Mouse (Mus musculus): Measurements from ENCODE around the gene Tnni1.
A peak's percentile ranks its signal among the peaks of the same experiment; 100 is the strongest.

The Tnni1 gene

GRCm38 (mm10) chr1:135778780-135779535, at the start of gene Tnni1:
Gene Tnni1, plus strand, starts transcription at chr1:135779434.
- no peaks in the 10 kb centered on the region for H3K9me3 ChIP-seq (ENCODE audit: low read length)
- H3K4me1 ChIP-seq (replicated peaks; ENCODE audit: low read depth, low read length) = peaks cover 32% of the 10 kb centered on the region
- peaks cover 54% of the 10 kb centered on the region for H3K27me3 ChIP-seq (ENCODE audit: insufficient read depth, low read length)
- H3K4me3 ChIP-seq (replicated peaks; ENCODE audit: low read length) = no peak within 1 kb of the TSS
- TF ChIP-seq CTCF (conservative IDR thresholded peaks at IDR 0.05; ENCODE audit: low read length) (no peak), NANOG (IDR thresholded peaks at IDR 0.05; ENCODE audit: borderline replicate concordance, low read length) (no peak), POU5F1 (IDR thresholded peaks at IDR 0.05; ENCODE audit: borderline replicate concordance, low read length) (no peak)
- no peaks in the 10 kb centered on the region for H3K36me3 ChIP-seq (ENCODE audit: insufficient read depth, low read length)

- H3K36me3 ChIP-seq (ENCODE audit: insufficient read depth, low read length) = no peaks in the 10 kb centered on the region
- peaks cover 65% of the 10 kb centered on the region for H3K4me1 ChIP-seq (replicated peaks; ENCODE audit: low read depth, low read length)
- peaks cover 4% of the 10 kb centered on the region; the same call in 1 of the 2 replicates for H3K9me3 ChIP-seq (ENCODE audit: low read length)
- TF ChIP-seq POU5F1 (IDR thresholded peaks at IDR 0.05; ENCODE audit: borderline replicate concordance, low read length) = no peak
- no peak for TF ChIP-seq CTCF (conservative IDR thresholded peaks at IDR 0.05; ENCODE audit: low read length)
- no peak for TF ChIP-seq NANOG (IDR thresholded peaks at IDR 0.05; ENCODE audit: borderline replicate concordance, low read length)
- H3K4me3 ChIP-seq (replicated peaks; ENCODE audit: low read length) = peak overlapping the region; percentile 84
- peaks cover 11% of the 10 kb centered on the region for H3K27me3 ChIP-seq (ENCODE audit: insufficient read depth, low read length)
Measured at GRCm38 (mm10) chr1:135729821-135730220, 49.4 kb upstream of the Tnni1 start.

DNA sequence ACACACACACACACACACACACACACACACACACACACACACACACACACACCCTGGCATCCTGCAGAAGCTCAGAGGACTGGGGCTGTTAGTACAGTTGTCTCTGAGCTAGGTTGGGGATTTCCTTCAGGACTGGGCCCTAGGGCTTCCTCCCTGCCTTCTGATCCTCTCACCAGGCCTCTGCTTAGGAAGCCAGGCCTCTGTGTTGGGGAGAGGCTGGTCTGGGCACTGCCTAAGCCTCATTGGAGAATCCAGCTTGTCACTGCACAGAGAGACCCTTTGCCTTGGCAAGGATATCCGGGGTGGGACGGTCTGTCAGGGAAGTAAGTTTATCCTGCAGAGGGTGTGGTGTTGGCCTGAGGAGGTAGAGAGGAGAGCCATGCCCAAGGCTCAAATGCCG, 48.9 kb upstream of the Tnni1 start:
- Histone ChIP-seq H3K4me3 (replicated peaks; ENCODE audit: low read length) (peak overlapping the region; percentile 84), H3K9me3 (ENCODE audit: low read length) (peaks cover 4% of the 10 kb centered on the region; the same call in 1 of the 2 replicates), H3K4me1 (replicated peaks; ENCODE audit: low read depth, low read length) (peaks cover 68% of the 10 kb centered on the region), H3K36me3 (ENCODE audit: insufficient read depth, low read length) (no peaks in the 10 kb centered on the region), H3K27me3 (ENCODE audit: insufficient read depth, low read length) (peaks cover 11% of the 10 kb centered on the region)
- TF ChIP-seq POU5F1 (IDR thresholded peaks at IDR 0.05; ENCODE audit: borderline replicate concordance, low read length) (no peak), CTCF (conservative IDR thresholded peaks at IDR 0.05; ENCODE audit: low read length) (no peak), NANOG (IDR thresholded peaks at IDR 0.05; ENCODE audit: borderline replicate concordance, low read length) (no peak)

DNA sequence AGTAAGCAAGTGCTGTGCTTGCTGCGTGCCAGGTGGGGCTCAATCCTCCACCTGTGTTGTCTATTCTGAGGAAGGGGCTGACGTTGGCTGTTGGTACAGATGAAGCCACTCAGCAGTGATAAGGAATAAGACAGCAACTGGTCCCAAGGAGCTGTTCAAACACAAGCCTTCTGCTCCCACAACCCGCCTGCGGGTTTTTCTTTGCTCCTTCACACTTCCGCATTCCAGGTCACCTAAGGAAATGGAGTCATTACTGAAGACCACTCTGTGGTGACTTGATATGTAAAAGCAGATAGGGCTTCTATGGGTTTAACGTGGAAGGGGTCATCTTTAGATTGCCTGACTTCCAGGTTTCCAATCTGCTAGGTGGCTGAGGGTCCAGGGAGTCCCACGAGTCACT, 47.8 kb upstream of the Tnni1 start:
- TF ChIP-seq POU5F1 (IDR thresholded peaks at IDR 0.05; ENCODE audit: borderline replicate concordance, low read length) = no peak
- H3K36me3 ChIP-seq (ENCODE audit: insufficient read depth, low read length) = no peaks in the 10 kb centered on the region
- H3K4me3 ChIP-seq (replicated peaks; ENCODE audit: low read length) = no peak overlapping the region
- H3K9me3 ChIP-seq (ENCODE audit: low read length) = no peaks in the 10 kb centered on the region
- H3K27me3 ChIP-seq (ENCODE audit: insufficient read depth, low read length) = peaks cover 11% of the 10 kb centered on the region
- peaks cover 72% of the 10 kb centered on the region for H3K4me1 ChIP-seq (replicated peaks; ENCODE audit: low read depth, low read length)

GRCm38 (mm10) chr1:135731897-135732684, 47.1 kb upstream of the Tnni1 start:
- peaks cover 72% of the 10 kb centered on the region for H3K4me1 ChIP-seq (replicated peaks; ENCODE audit: low read depth, low read length)
- TF ChIP-seq POU5F1 (IDR thresholded peaks at IDR 0.05; ENCODE audit: borderline replicate concordance, low read length) = no peak
- no peaks in the 10 kb centered on the region for H3K9me3 ChIP-seq (ENCODE audit: low read length)
- H3K4me3 ChIP-seq (replicated peaks; ENCODE audit: low read length) = no peak overlapping the region
- H3K36me3 ChIP-seq (ENCODE audit: insufficient read depth, low read length) = no peaks in the 10 kb centered on the region
- peaks cover 11% of the 10 kb centered on the region for H3K27me3 ChIP-seq (ENCODE audit: insufficient read depth, low read length)

GRCm38 (mm10) chr1:135734225-135734937, 44.9 kb upstream of the Tnni1 start:
- TF ChIP-seq NANOG (IDR thresholded peaks at IDR 0.05; ENCODE audit: borderline replicate concordance, low read length) = no peak
- no peak for TF ChIP-seq CTCF (conservative IDR thresholded peaks at IDR 0.05; ENCODE audit: low read length)
- no peak for TF ChIP-seq POU5F1 (IDR thresholded peaks at IDR 0.05; ENCODE audit: borderline replicate concordance, low read length)
- Histone ChIP-seq H3K4me1 (replicated peaks; ENCODE audit: low read depth, low read length) (peaks cover 60% of the 10 kb centered on the region), H3K9me3 (ENCODE audit: low read length) (no peaks in the 10 kb centered on the region), H3K36me3 (ENCODE audit: insufficient read depth, low read length) (no peaks in the 10 kb centered on the region), H3K4me3 (replicated peaks; ENCODE audit: low read length) (no peak overlapping the region), H3K27me3 (ENCODE audit: insufficient read depth, low read length) (no peaks in the 10 kb centered on the region; the same call in 1 of the 2 replicates)

DNA sequence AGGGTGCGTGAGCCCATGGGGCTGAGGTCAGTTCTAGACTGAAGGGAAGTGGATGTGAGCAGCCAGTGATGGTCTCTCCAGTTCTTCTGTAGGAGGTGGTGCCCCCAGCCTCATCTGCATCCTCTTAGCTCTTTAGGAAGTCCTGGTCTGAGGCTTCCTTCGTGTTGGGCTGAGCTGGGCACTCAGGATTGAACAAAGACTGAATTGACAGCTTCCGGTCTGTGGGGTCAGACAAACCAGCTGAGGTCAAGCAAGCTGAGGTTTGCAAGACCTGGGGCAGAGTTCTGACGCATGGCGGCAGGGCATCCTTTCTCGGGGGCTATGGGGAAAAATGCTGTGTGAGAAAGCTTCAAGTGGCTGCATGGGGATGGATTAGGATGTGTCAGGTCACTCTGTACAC, 43.8 kb upstream of the Tnni1 start:
- H3K36me3 ChIP-seq (ENCODE audit: insufficient read depth, low read length) = no peaks in the 10 kb centered on the region
- H3K9me3 ChIP-seq (ENCODE audit: low read length) = no peaks in the 10 kb centered on the region
- H3K4me1 ChIP-seq (replicated peaks; ENCODE audit: low read depth, low read length) = peaks cover 50% of the 10 kb centered on the region
- H3K27me3 ChIP-seq (ENCODE audit: insufficient read depth, low read length) = no peaks in the 10 kb centered on the region; the same call in 1 of the 2 replicates
- TF ChIP-seq NANOG (IDR thresholded peaks at IDR 0.05; ENCODE audit: borderline replicate concordance, low read length) (no peak), POU5F1 (IDR thresholded peaks at IDR 0.05; ENCODE audit: borderline replicate concordance, low read length) (no peak), CTCF (conservative IDR thresholded peaks at IDR 0.05; ENCODE audit: low read length) (no peak)
- no peak overlapping the region for H3K4me3 ChIP-seq (replicated peaks; ENCODE audit: low read length)

DNA sequence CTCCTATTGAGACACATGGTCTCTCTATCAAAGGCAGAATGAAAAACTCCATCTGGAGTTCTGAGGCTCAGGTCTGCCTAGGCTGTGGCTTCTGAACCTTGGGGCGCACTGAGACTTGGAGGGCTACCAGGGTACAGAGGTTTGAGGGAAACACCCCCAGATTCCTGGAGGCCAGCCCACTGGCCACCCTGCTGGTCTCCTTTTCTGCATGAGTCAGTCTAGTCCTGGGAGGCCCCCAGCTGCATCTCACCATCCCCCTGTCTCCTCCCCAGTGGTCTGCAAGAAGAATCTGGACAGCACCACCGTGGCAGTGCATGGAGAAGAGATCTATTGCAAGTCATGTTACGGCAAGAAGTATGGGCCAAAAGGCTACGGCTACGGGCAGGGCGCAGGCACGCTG, 34.2 kb upstream of the Tnni1 start:
- Histone ChIP-seq H3K4me3 (replicated peaks; ENCODE audit: low read length) (no peak overlapping the region), H3K36me3 (ENCODE audit: insufficient read depth, low read length) (peaks cover 22% of the 10 kb centered on the region), H3K9me3 (ENCODE audit: low read length) (no peaks in the 10 kb centered on the region), H3K27me3 (ENCODE audit: insufficient read depth, low read length) (no peaks in the 10 kb centered on the region), H3K4me1 (replicated peaks; ENCODE audit: low read depth, low read length) (peaks cover 26% of the 10 kb centered on the region)
- no peak for TF ChIP-seq NANOG (IDR thresholded peaks at IDR 0.05; ENCODE audit: borderline replicate concordance, low read length)
- no peak for TF ChIP-seq POU5F1 (IDR thresholded peaks at IDR 0.05; ENCODE audit: borderline replicate concordance, low read length)
- no peak for TF ChIP-seq CTCF (conservative IDR thresholded peaks at IDR 0.05; ENCODE audit: low read length)
